Mouse (Mus musculus) neural tube, embryonic 12.5 days (tissue): ENCODE results near the gene Cnn3. TPM values are rescaled to one million over a fixed set of nuclear protein-coding genes. Genes with fewer than 3 reads are reported as not detected.

Experiments used
- ATAC-seq: fragments of 200-750 bp; cut with Nextera tagmentation; 2 replicates; pipeline ENCODE4 v1.8.0; 2017; ENCODE audit warnings: low read depth, mild to moderate bottlenecking, moderate TSS enrichment, moderate library complexity; ENCODE audit not compliant: low FRiP score
- H3K27ac ChIP-seq: fragments of 300-500 bp; sonication (generic); 2 replicates; pipeline ENCODE4 v1.5.1; 2016
- H3K27me3 ChIP-seq: fragments of 300-500 bp; sonication (generic); replicated peaks from 2 replicates; pipeline ENCODE4 v1.6.1; 2016; ENCODE audit warnings: mild to moderate bottlenecking
- H3K36me3 ChIP-seq: fragments of 300-500 bp; sonication (generic); 2 replicates; pipeline ENCODE4 v1.6.1; 2016; ENCODE audit warnings: mild to moderate bottlenecking
- H3K4me1 ChIP-seq: fragments of 300-500 bp; sonication (generic); 2 replicates; pipeline ENCODE4 v1.6.1; 2016
- H3K4me2 ChIP-seq: fragments of 300-500 bp; sonication (generic); replicated peaks from 2 replicates; pipeline ENCODE4 v1.6.1; 2016; ENCODE audit warnings: mild to moderate bottlenecking
- H3K4me3 ChIP-seq: fragments of 300-500 bp; sonication (generic); 2 replicates; pipeline ENCODE4 v1.5.1; 2016
- H3K9ac ChIP-seq: fragments of 300-500 bp; sonication (generic); 2 replicates; pipeline ENCODE4 v1.6.1; 2016; ENCODE audit warnings: mild to moderate bottlenecking
- H3K9me3 ChIP-seq: fragments of 300-500 bp; sonication (generic); 2 replicates; pipeline ENCODE4 v1.6.1; 2016; ENCODE audit warnings: mild to moderate bottlenecking
- WGBS: fragments of 180-500 bp; shearing (Covaris S2); methylation state at CpG from one replicate; pipeline ENCODE4 v1.1.7; 2016; 5-methylcytosine and 5-hydroxymethylcytosine counted together
- polyA plus RNA-seq: library from polyadenylated mRNA; unstranded; fragments of >200 nt; fragmentation: Nextera tagmentation; extraction: Ambion mirVana; gene quantifications from 2 replicates; pipeline ENCODE4 v1.2.1, GENCODE M21; 2016

The Cnn3 gene
- polyA plus RNA-seq, 1 experiment from 2014 or later: 919 TPM

DNA sequence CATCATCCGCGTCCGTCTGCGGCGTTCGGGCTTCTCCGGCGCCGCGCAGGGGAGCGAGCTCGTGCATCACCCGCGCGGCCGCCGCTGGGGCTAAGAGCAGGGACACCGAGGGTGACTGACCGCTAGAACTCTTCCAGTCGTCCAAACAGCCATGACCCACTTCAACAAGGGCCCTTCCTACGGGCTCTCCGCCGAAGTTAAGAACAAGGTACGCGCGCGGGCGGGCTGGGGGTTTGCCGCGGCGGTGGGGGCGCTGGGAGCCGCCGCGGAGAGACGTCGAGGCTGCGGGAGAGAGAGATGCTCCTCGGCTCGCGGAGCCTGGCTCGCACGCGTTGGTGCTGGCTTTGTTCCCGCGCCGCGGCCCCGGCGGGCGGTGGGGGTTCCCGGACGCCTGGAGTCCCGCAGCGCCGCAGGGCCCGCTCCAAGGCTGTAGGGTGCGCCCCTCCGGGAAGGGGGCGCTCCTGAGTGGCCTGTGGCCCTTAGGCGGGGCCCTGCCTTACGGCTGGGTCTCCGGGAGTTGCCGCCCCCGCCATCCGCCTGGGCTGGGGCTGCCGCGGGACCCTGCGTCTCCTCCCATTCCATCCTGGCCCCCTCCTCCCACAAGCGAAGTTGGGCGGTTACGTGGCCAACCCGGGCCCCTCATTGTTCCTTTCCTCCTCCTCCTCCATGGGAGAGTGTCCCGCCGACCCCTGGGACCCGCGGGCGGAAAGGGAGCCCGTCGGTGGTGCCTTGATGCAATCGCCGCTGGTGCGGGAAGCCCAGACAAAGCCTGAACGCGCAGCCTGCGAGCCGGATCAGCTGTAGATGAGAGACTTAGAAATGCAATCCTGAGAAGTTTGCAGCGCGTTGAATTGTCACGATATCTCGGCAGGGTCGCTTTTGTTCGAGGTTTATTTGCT is 573 bp downstream of the Cnn3 start:
- WGBS: under 1% methylated on average over 93 of the region's 93 CpGs
- Histone ChIP-seq H3K9ac (peak overlapping the region; percentile 98), H3K4me2 (peak overlapping the region; percentile 78), H3K36me3 (no peaks in the 10 kb centered on the region), H3K27me3 (no peaks in the 10 kb centered on the region), H3K4me3 (peak overlapping the region; percentile 89), H3K27ac (peak overlapping the region; percentile 98), H3K9me3 (no peaks in the 10 kb centered on the region), H3K4me1 (peaks cover 36% of the 10 kb centered on the region)
- ATAC-seq: peak; percentile 84

DNA sequence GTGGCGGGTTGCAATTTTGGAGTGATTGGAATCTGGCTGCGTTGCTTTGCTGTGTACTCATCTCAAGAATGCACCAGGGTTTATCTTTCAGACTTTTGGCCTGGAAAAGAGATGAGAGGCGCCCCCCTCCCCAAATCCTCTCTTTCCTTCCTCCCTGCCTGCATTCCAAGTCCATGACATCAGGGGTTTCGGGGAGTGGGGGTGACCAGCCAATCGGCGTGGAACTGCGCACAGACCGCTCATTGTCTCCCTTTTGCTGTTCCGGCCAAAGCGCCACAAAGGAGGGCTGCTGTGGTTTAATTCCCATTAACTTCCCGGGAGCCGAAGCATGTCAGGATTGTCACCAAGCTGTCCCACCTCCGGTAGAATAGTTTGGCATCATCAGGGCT is 1.2 kb downstream of the Cnn3 start:
- peak overlapping the region; percentile 98 for H3K27ac ChIP-seq
- ATAC-seq: peak; percentile 80
- under 1% methylated on average over 13 of the region's 13 CpGs for WGBS
- H3K27me3 ChIP-seq: no peaks in the 10 kb centered on the region
- peaks cover 37% of the 10 kb centered on the region for H3K4me1 ChIP-seq
- peak overlapping the region; percentile 78 for H3K4me2 ChIP-seq
- H3K4me3 ChIP-seq: peak overlapping the region; percentile 89
- no peaks in the 10 kb centered on the region for H3K9me3 ChIP-seq
- H3K9ac ChIP-seq: peak overlapping the region; percentile 98
- no peaks in the 10 kb centered on the region for H3K36me3 ChIP-seq

DNA sequence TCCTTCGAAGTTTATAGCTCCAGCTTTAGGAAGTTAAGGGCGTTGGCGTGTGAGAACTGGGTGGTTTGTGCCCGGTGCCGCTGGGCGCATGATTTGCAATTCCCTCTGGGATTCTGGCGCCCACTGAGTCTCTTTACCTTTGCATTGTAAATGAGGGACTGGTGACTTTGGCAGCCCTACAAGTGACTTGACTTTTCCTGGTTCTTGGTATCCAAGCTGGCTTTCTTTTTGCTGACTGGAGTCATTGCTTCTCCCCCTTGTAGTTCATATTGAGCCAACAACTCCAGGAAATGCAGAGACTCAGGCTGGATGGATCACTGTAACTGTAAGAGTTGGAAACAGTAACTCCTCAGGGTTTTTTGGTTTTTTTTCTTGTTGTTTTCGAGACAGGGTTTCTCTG is 1.9 kb downstream of the Cnn3 start:
- no peaks in the 10 kb centered on the region for H3K27me3 ChIP-seq
- H3K9ac ChIP-seq: peak overlapping the region; percentile 98
- WGBS: 7% methylated on average over 8 of the region's 8 CpGs
- H3K9me3 ChIP-seq: no peaks in the 10 kb centered on the region
- H3K27ac ChIP-seq: no peak overlapping the region
- peak overlapping the region; percentile 89 for H3K4me3 ChIP-seq
- peak overlapping the region; percentile 78 for H3K4me2 ChIP-seq
- peaks cover 44% of the 10 kb centered on the region for H3K4me1 ChIP-seq
- ATAC-seq: no peak
- no peaks in the 10 kb centered on the region for H3K36me3 ChIP-seq

DNA sequence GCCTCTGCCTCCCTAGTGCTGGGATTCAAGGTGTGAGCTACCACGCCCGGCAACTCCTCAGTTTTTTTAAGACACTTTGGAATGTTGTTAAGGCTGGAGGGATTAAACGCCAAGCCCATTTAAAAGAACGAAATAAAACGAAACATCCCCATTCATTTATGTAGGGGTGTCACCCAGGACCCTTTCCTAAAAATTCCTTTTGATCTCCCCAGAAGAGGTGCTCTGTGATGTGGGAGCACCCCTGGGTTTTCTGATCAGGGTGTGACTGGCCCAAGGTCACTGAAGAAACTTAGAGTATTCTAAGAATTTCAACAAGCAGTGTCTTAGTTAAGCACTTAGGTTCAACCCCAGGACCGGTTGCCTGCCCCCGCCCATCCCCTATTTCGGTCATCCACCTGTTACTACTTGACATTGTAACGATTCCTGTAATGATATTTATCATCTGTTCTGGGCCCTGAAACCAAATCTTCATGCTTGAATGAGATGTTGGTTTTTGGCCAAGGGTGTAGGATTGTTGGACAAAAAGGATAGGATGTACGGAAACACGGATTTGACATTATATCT is 2.5 kb downstream of the Cnn3 start:
- H3K36me3 ChIP-seq: no peaks in the 10 kb centered on the region
- H3K4me3 ChIP-seq: peak overlapping the region; percentile 89
- peak overlapping the region; percentile 98 for H3K9ac ChIP-seq
- H3K9me3 ChIP-seq: no peaks in the 10 kb centered on the region
- peaks cover 49% of the 10 kb centered on the region for H3K4me1 ChIP-seq
- no peak for ATAC-seq
- 59% methylated on average over 11 of the region's 11 CpGs for WGBS
- peak overlapping the region; percentile 78 for H3K4me2 ChIP-seq
- no peak overlapping the region for H3K27ac ChIP-seq
- H3K27me3 ChIP-seq: no peaks in the 10 kb centered on the region

GRCm38 (mm10) chr3:121429469-121429868 is 3.2 kb downstream of the Cnn3 start:
- WGBS: 28% methylated on average over 3 of the region's 3 CpGs
- Histone ChIP-seq H3K36me3 (no peaks in the 10 kb centered on the region), H3K4me1 (peaks cover 55% of the 10 kb centered on the region), H3K9me3 (no peaks in the 10 kb centered on the region), H3K27me3 (no peaks in the 10 kb centered on the region), H3K4me2 (peak overlapping the region; percentile 78), H3K4me3 (peak overlapping the region; percentile 18), H3K27ac (no peak overlapping the region), H3K9ac (no peak overlapping the region)
- ATAC-seq: no peak

- Histone ChIP-seq H3K9me3 (no peaks in the 10 kb centered on the region), H3K27ac (no peak overlapping the region), H3K4me1 (peaks cover 65% of the 10 kb centered on the region), H3K36me3 (no peaks in the 10 kb centered on the region), H3K9ac (no peak overlapping the region), H3K27me3 (no peaks in the 10 kb centered on the region), H3K4me3 (no peak overlapping the region), H3K4me2 (peak overlapping the region; percentile 78)
- WGBS: 22% methylated on average over 7 of the region's 7 CpGs
- no peak for ATAC-seq
Measured at GRCm38 (mm10) chr3:121430289-121430936, 4.1 kb downstream of the Cnn3 start.

DNA sequence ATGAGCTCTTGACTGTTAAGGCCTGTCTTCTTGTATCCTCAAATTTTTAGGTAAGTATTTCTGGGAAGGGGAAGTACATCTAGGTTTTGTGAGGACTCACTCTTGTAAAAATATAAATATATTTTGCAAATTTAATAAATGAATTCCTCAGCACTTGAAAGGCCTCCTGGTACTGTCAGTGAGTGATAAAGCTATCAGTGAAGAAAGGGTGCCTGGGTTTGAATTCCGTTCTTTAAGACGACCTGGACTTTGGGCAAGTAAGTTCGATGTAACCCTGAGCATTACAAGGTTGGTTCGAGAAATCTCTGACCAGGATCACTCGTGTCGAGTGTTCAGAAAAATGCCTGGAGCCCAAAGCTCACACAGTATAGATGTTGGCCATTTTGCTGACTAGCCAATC is 7.1 kb downstream of the Cnn3 start:
- no peak overlapping the region for H3K4me3 ChIP-seq
- H3K36me3 ChIP-seq: peaks cover 12% of the 10 kb centered on the region; the same call in 1 of the 2 replicates
- no peak overlapping the region for H3K27ac ChIP-seq
- H3K9me3 ChIP-seq: no peaks in the 10 kb centered on the region
- 87% methylated on average over 6 of the region's 6 CpGs for WGBS
- no peak overlapping the region for H3K4me2 ChIP-seq
- H3K4me1 ChIP-seq: peaks cover 68% of the 10 kb centered on the region
- no peak overlapping the region for H3K9ac ChIP-seq
- ATAC-seq: no peak
- H3K27me3 ChIP-seq: no peaks in the 10 kb centered on the region

- Histone ChIP-seq H3K36me3 (peaks cover 18% of the 10 kb centered on the region), H3K9me3 (no peaks in the 10 kb centered on the region), H3K4me2 (peak overlapping the region; percentile 14; the same call in 1 of the 2 replicates), H3K27ac (no peak overlapping the region; the same call in 1 of the 2 replicates), H3K4me3 (no peak overlapping the region), H3K9ac (peak overlapping the region; percentile 45; the same call in 1 of the 2 replicates), H3K4me1 (peaks cover 67% of the 10 kb centered on the region), H3K27me3 (no peaks in the 10 kb centered on the region)
- ATAC-seq: no peak
- WGBS: 63% methylated on average over 8 of the region's 8 CpGs
Measured at GRCm38 (mm10) chr3:121433968-121434533, 7.8 kb downstream of the Cnn3 start.

DNA sequence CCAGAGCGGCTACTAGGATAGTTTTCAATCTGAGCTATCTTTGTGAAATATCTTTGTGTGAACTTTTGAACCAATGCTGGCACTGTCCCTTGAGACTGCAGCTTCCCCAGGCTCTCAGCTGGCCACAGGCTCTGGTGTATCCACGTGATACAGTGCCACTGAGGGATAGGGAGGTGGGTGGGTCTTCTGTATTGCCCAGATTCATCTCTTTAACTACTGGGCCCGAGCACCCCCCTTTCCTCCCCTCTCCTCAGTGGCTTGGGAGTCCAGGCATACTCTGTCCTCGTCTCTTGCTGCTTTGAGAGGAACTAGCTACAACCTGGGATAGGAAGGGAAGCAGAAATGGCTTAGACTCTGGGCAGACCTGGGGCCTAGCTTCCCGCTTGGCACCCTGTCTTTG is 9.0 kb downstream of the Cnn3 start:
- Histone ChIP-seq H3K9ac (no peak overlapping the region), H3K4me2 (peak overlapping the region; percentile 21; the same call in 1 of the 2 replicates), H3K27ac (no peak overlapping the region), H3K4me3 (no peak overlapping the region), H3K9me3 (no peaks in the 10 kb centered on the region), H3K4me1 (peaks cover 55% of the 10 kb centered on the region), H3K27me3 (no peaks in the 10 kb centered on the region), H3K36me3 (peaks cover 25% of the 10 kb centered on the region)
- no peak for ATAC-seq
- WGBS: 69% methylated on average over 5 of the region's 5 CpGs

GRCm38 (mm10) chr3:121437070-121437469 is 10.8 kb downstream of the Cnn3 start:
- no peak overlapping the region for H3K4me2 ChIP-seq
- no peaks in the 10 kb centered on the region for H3K9me3 ChIP-seq
- WGBS: 93% methylated on average over 7 of the region's 7 CpGs
- peaks cover 47% of the 10 kb centered on the region for H3K4me1 ChIP-seq
- H3K9ac ChIP-seq: no peak overlapping the region
- H3K27me3 ChIP-seq: no peaks in the 10 kb centered on the region
- H3K36me3 ChIP-seq: peaks cover 39% of the 10 kb centered on the region
- no peak for ATAC-seq
- H3K27ac ChIP-seq: no peak overlapping the region
- no peak overlapping the region for H3K4me3 ChIP-seq

GRCm38 (mm10) chr3:121437996-121438395 is 11.7 kb downstream of the Cnn3 start:
- no peaks in the 10 kb centered on the region for H3K27me3 ChIP-seq
- H3K27ac ChIP-seq: no peak overlapping the region
- H3K36me3 ChIP-seq: peaks cover 43% of the 10 kb centered on the region
- no peak overlapping the region for H3K4me2 ChIP-seq
- H3K4me3 ChIP-seq: no peak overlapping the region
- H3K4me1 ChIP-seq: peaks cover 41% of the 10 kb centered on the region
- H3K9ac ChIP-seq: no peak overlapping the region
- ATAC-seq: no peak
- 80% methylated on average over 7 of the region's 7 CpGs for WGBS
- no peaks in the 10 kb centered on the region for H3K9me3 ChIP-seq

DNA sequence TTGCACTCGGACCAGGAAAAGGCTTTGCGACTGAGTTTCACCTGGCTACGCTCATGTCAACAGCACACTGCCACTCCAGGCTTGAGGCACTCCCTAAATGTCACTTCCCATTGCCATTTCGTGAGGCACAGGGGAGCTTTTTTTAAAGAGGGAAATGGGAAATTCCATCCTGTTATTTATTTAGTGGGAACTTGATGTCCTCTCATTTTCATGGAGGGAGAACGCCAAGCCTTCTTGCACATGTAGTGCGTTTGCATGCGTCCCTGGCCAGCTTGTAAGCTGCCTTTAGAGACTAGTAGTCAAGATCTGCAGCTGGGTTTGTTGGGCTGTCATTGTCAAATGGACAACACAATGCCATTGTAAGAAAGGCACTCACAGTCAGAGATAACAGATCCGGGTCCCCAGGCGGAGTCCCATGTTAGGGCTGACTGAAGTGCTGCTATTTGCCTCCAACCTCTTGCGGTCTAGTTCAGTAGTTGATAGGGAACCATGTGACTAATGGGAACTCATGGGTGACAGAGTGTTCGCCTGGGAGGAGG is 13.4 kb downstream of the Cnn3 start:
- H3K4me2 ChIP-seq: no peak overlapping the region
- no peak overlapping the region for H3K9ac ChIP-seq
- H3K9me3 ChIP-seq: no peaks in the 10 kb centered on the region
- no peak for ATAC-seq
- 88% methylated on average over 11 of the region's 11 CpGs for WGBS
- peaks cover 57% of the 10 kb centered on the region for H3K36me3 ChIP-seq
- H3K4me1 ChIP-seq: peaks cover 26% of the 10 kb centered on the region
- H3K27ac ChIP-seq: no peak overlapping the region
- no peaks in the 10 kb centered on the region for H3K27me3 ChIP-seq
- no peak overlapping the region for H3K4me3 ChIP-seq
